Mouse (Mus musculus) testis, adult 2 months (tissue): ENCODE data around the gene Rbm6. TPM values are rescaled to one million over a fixed set of nuclear protein-coding genes. Genes with fewer than 3 reads are reported as not detected.

ENCODE experiments used
- H3K27ac ChIP-seq: fragments of 200-500 bp; 2 replicates; pipeline ENCODE4 v1.5.1; 2012; ENCODE audit warnings: low read depth, low read length; ENCODE audit not compliant: control insufficient read depth, insufficient read depth
- H3K27me3 ChIP-seq: fragments of 200-500 bp; 2 replicates; pipeline ENCODE4 v1.6.1; 2012; ENCODE audit warnings: mild to moderate bottlenecking, low read length, moderate library complexity; ENCODE audit not compliant: control insufficient read depth, insufficient read depth
- H3K36me3 ChIP-seq: fragments of 200-500 bp; 2 replicates; pipeline ENCODE4 v1.6.1; 2012; ENCODE audit warnings: mild to moderate bottlenecking, low read length; ENCODE audit not compliant: control insufficient read depth, insufficient read depth
- H3K4me1 ChIP-seq: fragments of 200-500 bp; 2 replicates; pipeline ENCODE4 v1.6.1; 2012; ENCODE audit warnings: low read length; ENCODE audit not compliant: control insufficient read depth, insufficient read depth
- H3K4me3 ChIP-seq: fragments of 200-500 bp; 2 replicates; pipeline ENCODE4 v1.5.1; 2012; ENCODE audit warnings: low read depth, mild to moderate bottlenecking, low read length, moderate library complexity, mixed read lengths; ENCODE audit not compliant: control insufficient read depth
- CTCF ChIP-seq: fragments of 200-500 bp; IDR thresholded peaks from 2 replicates; pipeline ENCODE4 v1.5.1; 2012; ENCODE audit warnings: low read depth, mild to moderate bottlenecking, inconsistent platforms, low read length, moderate library complexity; ENCODE audit not compliant: control insufficient read depth, insufficient read depth, insufficient replicate concordance
- POLR2A ChIP-seq: fragments of 200-500 bp; IDR thresholded peaks from 2 replicates; pipeline ENCODE4 v1.6.1; 2012; ENCODE audit warnings: low read depth, mild to moderate bottlenecking, inconsistent platforms, low read length, moderate library complexity; ENCODE audit not compliant: control insufficient read depth
- polyA plus RNA-seq: library from polyadenylated mRNA; depleted of rRNA; stranded (reverse); fragments of >200 nt; gene quantifications from 2 replicates; pipeline ENCODE4 v1.2.3, GENCODE M21; 2012

Rbm6 gene
- polyA plus RNA-seq, 1 experiment, result 28.1 TPM

DNA sequence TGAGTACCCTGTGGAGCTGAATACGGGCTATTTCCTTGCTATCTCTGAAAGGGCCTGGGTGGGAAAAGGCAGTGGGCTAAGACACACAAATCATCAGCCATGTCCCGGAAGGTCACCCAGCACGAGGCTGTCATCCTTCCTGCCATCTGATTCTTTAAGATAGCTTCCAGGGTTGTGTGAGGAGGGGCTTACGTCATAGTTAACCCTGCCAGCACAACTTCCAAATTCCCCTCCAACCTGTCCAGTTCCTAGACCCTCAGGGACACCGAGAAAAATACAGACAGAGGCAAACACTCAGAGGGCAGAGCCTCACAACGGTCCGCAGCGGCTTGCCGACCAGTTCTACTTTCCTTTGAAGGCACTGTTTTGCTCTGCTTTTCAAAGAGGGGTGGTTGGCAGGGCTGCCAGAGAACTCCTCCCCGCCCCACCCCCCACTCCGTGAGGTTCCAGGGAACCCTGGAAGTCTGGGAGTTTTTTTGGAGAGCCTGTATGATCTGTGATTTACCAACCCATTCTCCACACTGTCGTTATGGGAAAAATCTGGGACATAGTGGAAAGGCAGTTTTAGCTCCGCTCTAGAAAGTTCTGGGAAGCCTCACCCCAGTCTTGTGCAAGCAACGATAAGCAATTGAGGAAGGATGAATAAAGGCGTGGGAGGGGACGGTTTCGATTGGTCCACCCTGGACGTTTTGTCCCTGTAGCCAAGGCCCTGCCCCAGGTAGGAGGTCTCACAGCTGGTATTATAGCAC lies 35.5 kb upstream of the Rbm6 start:
- Histone ChIP-seq H3K4me1 (peaks cover 18% of the 10 kb centered on the region), H3K27ac (peak overlapping the region; percentile 12), H3K4me3 (peak overlapping the region; percentile 12; the same call in 1 of the 2 replicates), H3K36me3 (no peaks in the 10 kb centered on the region), H3K27me3 (no peaks in the 10 kb centered on the region)
- TF ChIP-seq POLR2A (peak; percentile 10; the same call in 1 of the 2 replicates), CTCF (no peak)

GRCm38 (mm10) chr9:107907801-107908120 lies 34.7 kb upstream of the Rbm6 start:
- no peak for TF ChIP-seq POLR2A
- TF ChIP-seq CTCF, result no peak
- no peaks in the 10 kb centered on the region for H3K36me3 ChIP-seq
- peak overlapping the region; percentile 60 for H3K4me3 ChIP-seq
- H3K27me3 ChIP-seq, result no peaks in the 10 kb centered on the region
- peaks cover 18% of the 10 kb centered on the region for H3K4me1 ChIP-seq
- no peak overlapping the region; the same call in 1 of the 2 replicates for H3K27ac ChIP-seq

- H3K27ac ChIP-seq, result peak overlapping the region; percentile 52
- H3K4me3 ChIP-seq, result peak overlapping the region; percentile 60
- 0 out of 2 replicates have a peak, but pooled peaks have one; percentile 16 for TF ChIP-seq POLR2A
- TF ChIP-seq CTCF, result no peak
- peaks cover 18% of the 10 kb centered on the region for H3K4me1 ChIP-seq
- no peaks in the 10 kb centered on the region for H3K36me3 ChIP-seq
- no peaks in the 10 kb centered on the region for H3K27me3 ChIP-seq
These were observed 34.1 kb upstream of the Rbm6 start for GRCm38 (mm10) chr9:107906967-107907800.

DNA sequence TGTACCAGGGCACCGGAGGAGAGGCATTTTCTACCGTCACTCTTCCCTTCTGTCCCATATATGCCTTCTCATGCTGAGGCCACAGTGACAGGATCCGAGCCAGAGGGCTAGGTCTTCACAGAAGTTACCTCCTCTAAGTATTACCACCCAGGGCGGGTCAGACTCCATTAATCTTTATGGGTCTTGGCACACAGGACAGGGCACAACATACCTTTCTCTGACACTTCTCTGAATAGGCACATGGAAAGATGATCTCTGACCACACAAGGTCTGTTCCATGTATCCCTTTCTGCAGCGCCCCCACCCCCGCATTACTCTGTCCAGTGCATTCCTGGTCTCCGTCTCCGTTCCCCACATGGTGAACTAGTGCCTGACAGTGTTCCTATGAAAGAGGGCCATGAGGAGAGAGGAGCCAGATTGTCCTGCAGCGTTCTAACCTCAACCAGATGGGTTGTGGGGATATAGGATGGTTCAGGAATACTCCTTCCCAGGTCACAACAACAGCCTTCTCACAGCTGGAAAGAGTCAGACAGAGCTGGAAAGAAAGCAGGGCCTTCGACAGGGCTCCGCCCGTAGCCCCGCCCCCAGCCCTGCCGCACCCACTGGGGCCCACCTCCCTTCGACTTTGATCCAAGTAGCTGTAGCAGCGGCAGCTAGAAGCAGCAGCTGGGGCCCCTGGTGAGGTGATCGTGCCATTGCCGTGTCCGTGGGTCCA lies 33.4 kb upstream of the Rbm6 start, which contains the start of gene Mst1r:
TSS of gene Mst1r (plus strand) at position 622 of the 715 bp plus-strand sequence.
- Histone ChIP-seq H3K4me3 (peak within 1 kb of the TSS; percentile 60), H3K36me3 (no peaks in the 10 kb centered on the region), H3K27ac (peak within 1 kb of the TSS; percentile 52), H3K27me3 (no peaks in the 10 kb centered on the region), H3K4me1 (peaks cover 18% of the 10 kb centered on the region)
- TF ChIP-seq POLR2A, result no peak
- TF ChIP-seq CTCF, result no peak

- Histone ChIP-seq H3K36me3 (no peaks in the 10 kb centered on the region), H3K4me3 (no peak overlapping the region), H3K27me3 (no peaks in the 10 kb centered on the region), H3K4me1 (peaks cover 21% of the 10 kb centered on the region), H3K27ac (no peak overlapping the region)
- TF ChIP-seq POLR2A, result no peak
- peak; percentile 82; the same call in 1 of the 2 replicates for TF ChIP-seq CTCF
These were observed 31.7 kb upstream of the Rbm6 start for GRCm38 (mm10) chr9:107904726-107905125.

DNA sequence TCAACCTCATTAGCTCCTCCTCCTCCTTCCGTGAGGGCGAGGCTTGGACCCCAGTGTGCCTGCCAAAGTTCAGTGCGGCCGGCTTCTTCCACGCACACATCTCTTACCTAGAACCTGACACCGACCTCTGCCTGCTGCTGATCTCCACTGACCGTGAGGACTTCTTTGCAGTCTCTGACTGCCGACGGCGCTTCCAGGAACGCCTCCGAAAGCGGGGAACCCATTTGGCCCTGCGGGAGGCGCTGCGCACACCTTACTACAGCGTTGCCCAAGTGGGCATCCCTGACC lies 28.5 kb upstream of the Rbm6 start:
- TF ChIP-seq CTCF (no peak), POLR2A (no peak)
- peak overlapping the region; percentile 56 for H3K4me3 ChIP-seq
- peaks cover 6% of the 10 kb centered on the region for H3K4me1 ChIP-seq
- no peaks in the 10 kb centered on the region for H3K36me3 ChIP-seq
- no peak overlapping the region for H3K27ac ChIP-seq
- H3K27me3 ChIP-seq, result no peaks in the 10 kb centered on the region
